Mouse (Mus musculus) adrenal gland, postnatal 36 days (tissue): ENCODE measurements around the gene Rabl3. TPM values are rescaled to one million over a fixed set of nuclear protein-coding genes. Genes with fewer than 3 reads are reported as not detected.

ENCODE experiments used
- DNase-seq, 2 experiments: peaks; one replicate each; pipeline ENCODE4 v3.0.0; 2021; ENCODE audit warnings: mixed read lengths in 1 of 2
- long read RNA-seq, 2 experiments: library from polyadenylated mRNA; stranded (forward); transcript quantifications; one replicate each; pipeline ENCODE4 v2.0.0; 2021; ENCODE audit warnings: borderline sequencing depth in 2 of 2
- total RNA-seq, 2 experiments: library from RNA; stranded (reverse); gene quantifications; 2 replicates each; pipeline ENCODE4 v1.2.3; 2021

Rabl3 gene
- 1 to 10 TPM; 8.4 to 9.3 TPM for total RNA-seq
- long read RNA-seq, experiment 1, partial matches to known transcripts, result 0 of 3 reads
- long read RNA-seq, experiment 1, other reads (novel, unspliced or antisense), result 0 of 3 reads
- long read RNA-seq, experiment 2, partial matches to known transcripts, result 0 of 2 reads
- long read RNA-seq, experiment 2, other reads (novel, unspliced or antisense), result 1 of 2 reads

DNA sequence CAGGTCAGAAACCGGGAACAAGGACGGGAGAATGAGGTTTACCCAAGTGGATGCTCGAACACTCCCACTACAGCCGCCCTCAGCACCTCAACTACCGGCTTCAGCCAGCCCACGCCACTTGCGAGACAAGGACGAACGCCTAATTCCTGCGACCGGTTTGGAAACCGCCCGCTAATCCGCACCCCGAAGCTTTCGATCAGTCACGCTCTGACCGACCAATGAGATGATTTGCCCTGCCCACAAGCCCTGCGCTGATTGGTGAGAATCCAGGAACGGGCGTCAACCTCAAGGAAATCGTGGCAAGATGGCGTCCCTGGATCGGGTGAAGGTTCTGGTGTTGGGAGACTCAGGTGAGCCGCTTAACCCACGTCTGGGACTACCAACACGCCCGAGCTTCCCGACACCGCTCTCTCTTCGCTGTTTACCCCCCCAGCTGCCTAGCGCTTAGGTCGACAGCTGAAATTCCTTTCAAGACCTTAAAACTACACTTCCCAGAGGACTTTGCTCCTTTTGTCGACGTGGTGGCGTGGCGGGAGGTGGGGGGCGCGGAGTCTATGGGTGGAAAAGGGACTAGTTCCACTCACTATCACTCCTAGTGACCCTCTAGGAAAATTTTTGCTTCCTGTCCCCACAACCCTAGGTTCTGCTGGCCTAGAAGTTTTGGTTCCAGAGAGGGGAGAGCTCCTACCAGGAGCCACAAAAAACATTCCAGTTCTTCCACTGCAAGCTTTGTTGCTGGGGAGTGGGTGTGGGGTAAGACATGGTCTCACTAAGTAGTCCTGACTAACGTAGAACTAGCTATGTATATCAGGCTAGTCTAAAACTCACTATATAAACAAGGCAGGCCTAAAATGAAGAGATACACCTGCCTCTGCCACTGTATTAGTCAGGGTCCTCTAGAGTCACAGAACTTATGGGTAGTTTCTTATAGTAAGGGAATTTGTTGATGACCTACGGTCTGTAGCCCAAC lies at the start of gene Rabl3, which contains the start of gene Gtf2e1:
Rabl3 (plus strand) TSS at position 275 of the 970 bp plus-strand sequence.
Gtf2e1 (minus strand) TSS at position 179 of the 970 bp plus-strand sequence.
- DNase-seq, result peak; percentile 96 to 97

DNA sequence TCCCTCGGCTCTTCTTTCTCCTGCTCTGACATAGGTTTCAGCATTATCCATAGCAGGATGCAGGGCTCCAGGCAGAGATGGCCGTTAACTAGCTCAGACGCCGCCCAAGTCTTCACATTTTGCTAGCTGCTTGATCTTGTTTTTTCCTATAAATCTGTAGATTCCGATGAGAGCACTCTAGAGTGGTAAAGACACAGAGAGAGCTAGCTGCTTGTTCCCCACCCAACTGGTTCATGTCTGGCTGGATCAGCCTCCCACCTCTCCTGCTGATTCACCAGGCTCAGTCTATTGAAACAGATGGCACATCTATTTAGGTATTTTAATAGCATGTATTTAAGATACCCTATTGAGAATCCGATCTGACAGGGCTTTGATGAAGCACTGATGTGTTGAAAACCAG lies 44.7 kb upstream of the Rabl3 start:
- no peak for DNase-seq

DNA sequence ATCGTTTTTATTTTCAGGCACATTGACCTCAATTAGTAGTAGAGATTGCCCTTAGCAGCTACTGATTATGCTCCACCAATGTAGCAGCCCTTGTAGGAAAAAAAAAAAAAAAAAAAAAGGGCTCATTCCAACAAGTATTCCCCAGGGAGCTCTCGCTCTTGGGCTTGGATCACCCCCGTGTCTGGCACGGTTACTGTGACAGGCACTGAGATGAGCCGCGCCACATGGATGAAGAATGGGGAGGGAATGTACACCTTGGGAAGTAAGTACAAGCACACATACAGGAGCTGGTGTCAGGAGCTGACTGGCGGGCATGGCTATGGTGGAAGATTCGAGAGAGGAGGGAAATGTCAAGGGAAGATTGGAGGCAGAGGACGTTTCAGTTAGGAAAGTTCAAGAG lies 41.1 kb upstream of the Rabl3 start:
- no peak for DNase-seq

DNA sequence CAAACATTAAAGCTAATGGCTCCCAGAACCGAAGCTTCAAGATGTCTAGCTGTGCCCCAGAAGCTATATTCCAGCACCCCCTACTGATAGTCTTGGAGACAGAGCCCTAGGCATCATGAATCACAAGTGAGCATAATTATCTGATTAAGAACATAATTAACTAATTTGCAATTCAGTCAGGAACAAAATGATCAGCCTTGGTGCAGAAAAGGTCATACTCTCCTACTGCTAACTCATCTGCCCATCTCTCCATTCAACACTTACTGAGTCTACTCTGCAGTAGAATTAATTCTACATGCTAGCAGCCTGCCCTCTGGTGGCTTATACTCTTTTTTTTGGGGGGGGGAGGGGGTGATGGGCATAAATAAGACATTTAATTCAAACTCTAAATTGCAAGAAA lies 35.2 kb upstream of the Rabl3 start:
- peak in 1 of 2 experiments; percentile 6 for DNase-seq

DNA sequence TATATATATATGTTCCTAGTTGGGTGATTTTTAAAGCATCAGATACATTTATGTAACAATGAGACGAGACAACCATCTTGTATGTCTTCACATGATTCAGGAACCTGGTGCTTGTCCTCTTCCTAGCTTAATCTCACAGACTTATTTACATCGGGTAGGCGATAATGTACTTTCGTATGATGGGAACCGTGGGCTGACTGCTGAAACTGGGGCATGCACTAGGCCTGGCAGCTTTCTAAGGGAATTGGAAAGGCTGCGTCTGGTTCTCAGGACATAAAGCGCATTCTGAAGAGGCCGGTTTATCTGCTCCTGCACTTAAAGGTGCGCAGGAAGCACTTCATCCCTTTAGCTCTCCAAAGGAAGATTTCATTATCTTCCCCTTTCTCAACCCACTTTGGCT lies 32.9 kb upstream of the Rabl3 start:
- DNase-seq, result no peak

DNA sequence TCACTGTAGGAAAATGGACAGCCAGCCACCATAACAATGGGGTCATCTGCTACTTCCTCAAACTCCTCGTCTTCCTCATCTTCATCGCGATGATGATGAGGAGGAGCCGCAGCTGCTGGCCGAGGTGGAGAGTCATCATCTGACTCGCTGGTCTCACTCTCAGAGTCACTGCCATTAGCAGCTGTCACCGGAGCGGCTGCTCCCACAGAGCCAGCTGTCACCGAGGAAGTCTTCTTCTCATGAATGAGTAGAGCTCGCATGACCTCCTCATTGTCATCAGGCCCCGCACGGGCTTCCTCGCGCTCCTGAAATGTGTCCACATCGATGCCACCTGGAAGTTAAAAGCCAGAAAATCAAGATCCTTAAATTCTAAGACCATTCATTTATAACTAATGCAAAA lies 28.2 kb upstream of the Rabl3 start:
- no peak for DNase-seq

DNA sequence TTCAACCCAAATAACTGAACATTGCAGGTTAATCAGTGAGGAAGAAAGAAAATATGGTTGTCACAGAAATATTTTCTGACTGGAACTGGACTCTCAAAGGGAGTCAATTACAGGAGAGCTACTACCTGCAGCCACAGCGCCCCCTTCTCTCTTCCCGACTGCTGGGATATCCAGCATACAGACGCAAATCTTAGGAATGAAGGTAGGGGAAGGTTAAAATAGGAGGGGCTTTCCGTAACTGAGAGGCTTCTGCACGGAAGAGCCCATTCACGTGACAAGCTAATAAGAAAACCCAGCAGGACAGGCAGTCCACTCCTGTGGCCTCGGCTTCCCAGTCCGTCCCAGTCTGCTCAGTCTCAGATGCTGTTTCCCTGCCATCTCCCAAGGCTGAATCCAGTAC lies 25.0 kb upstream of the Rabl3 start:
- DNase-seq, result no peak

DNA sequence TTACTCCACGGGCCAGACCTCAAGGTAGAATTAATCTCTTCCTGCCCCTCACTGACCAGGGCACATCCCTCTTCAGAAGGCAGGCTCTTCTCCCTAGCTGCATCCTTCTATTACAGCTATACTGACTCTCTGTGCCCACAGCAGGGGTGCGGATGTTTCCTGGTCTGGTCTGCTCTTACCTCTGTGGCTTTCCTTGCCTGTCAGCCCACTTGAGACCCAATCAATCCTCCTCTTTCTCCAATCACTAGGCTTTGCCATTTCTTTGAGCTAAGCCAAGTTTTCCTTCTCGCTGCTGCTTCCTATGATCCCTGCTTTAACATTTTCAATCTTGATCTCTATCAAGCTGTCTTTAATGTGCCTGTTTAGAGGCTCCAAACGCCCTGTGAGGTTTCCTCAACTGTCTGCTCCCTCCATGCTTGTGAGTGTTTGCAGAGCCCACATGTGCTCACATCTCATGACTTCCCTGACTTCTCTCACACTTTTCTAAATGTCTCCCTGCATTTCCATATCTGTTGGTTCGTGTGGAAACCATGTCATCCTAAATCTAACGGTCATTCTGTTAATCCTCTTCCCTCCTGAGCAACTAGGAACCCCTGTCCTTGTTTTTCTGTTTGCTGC lies 23.2 kb upstream of the Rabl3 start:
- no peak for DNase-seq

DNA sequence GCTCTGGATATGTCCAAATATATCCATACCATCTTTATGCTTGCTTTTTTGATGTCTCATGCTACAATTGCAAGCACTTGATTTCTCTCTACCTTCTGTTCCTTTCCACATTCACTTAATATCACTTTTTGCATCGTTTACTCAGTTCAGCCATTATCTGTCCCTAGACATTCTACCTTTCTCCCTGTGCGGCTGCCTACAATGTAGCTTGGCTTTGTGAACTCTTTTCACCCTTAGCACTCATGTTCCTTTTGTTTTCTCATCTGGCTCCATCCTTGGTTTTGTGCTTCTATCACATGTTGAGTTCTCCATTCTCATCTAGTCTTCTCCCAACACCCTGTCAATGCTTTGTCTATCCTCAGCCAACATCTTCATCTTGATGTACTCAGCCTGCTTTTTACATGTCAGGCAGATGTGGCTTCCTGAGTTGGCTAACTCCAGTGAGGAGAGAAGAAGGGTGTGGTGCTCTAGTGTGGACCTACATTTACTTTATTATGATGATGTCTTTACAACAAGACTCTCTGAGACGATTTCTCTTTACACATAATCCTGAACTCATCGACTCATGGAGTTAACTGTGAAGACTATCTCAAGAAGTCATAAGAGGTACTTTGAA lies 22.0 kb upstream of the Rabl3 start:
- no peak for DNase-seq

DNA sequence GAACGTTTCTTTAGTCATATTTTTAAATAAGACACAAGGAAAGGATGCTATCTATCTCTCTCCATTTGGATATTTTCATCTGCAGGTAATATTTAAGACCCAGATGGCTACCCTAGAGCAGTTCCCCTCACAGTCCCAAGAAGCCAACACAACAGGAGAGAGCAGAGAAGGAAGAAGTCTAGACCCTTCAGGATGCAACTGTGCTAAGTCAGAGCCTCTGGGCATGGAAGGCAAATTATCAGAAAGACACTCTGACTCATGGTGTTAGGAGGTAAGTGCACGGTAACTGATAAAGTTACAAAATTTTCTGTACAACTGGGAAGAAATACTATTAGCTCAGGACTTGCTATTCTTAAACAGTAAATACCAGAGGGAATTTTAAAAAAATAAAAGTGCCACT lies 21.0 kb upstream of the Rabl3 start:
- DNase-seq, result no peak

DNA sequence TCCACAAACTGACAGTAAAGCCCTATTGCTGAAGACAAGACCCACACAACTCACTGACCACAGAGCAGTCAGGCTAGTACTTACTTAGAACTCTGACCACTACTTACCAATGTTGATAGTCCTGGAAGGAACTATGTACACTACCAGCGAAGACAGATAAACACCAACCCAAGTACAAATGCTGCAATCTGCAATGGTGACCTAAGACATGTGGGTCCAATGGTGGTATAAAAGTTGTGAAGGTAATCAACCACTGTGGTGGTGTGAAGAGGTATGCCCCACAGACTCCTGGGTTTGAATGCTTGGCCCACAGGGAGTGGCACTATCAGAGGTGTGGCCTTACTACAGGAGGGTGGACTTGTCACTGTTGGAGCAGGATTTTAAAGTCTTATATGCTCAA lies 20.0 kb upstream of the Rabl3 start:
- no peak for DNase-seq

DNA sequence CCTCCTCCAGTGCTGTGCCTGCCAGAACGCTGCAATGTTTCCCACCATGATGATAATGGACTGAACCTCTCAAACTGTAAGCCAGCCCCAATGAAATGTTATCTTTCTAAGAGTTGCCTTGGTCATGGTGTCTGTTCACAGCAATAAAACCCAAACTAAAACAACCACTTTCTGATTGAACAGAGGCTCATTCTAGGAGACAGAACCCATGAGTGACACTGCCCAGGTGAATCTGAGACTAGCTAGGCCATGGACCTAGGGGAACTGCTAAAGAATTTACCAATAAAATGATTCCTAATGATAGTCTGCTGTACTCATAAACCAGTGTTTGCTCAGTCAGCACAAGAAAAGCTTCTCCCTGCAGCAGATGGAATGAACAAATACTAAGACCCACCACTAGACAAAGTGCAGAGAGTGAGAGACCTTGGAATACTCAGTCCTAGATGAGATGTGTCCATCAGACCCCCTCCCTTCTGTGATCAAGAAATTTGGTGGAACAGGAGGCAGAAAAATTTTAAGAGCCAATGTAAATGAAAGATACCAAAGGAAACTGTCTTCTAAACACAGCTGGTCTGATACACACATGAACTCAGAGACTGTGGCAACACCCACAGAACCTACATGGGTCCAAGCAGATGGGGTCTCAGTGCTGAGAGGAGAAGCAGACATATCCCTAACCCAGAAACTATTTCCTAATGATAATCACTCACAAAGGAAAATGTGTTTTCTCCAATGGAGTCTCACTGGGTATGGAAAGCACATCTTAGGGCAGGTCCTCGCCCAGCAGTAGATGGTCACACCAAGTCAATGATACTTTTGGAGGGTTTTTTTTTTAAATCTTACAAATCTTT lies 19.3 kb upstream of the Rabl3 start:
- no peak for DNase-seq

DNA sequence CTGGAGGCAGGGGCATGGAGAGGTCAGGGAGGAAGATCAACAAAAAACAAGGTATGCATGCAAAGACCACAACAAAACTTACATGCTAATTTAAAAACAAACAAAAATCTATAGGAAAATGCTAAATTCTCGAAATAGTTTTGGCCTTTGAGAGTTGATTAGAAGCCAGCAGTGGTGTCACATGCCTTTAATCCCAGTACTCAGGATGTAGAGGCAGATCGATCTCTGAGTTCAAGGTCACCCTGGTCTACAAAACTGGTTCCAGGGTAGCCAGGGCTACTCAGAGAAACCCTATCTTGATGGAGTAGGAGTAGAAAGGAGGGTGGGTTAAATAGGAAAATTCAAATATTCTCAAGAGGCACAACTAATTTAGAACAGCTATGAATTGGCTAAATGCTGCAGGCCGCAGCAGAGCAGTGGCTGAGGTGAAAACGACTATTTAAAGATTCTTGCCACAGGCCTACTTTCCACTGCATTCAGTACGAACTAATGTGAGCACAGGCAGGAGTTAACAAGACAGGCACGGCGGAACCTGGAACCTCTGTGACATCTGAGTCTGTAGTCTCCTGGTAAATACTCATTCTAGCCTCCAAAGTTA lies 17.5 kb upstream of the Rabl3 start:
- DNase-seq, result no peak

DNA sequence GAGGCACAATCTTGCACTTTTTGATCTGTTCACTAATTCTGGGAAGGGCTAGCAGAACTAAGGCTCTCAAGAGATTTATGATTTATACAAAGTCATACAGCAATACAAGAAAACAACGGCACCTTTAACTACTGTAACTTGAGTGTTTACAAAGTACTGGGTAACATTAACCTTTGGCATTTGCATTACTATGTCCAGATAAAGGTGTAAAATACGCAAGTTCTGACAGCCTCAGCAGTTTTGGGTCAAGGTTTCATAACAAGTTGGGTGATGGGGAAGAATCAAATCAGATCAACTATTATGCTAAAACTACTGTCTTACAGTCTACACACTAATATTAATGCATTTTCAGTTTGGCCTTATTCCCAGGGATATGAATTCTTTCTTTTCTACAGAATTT lies 14.6 kb upstream of the Rabl3 start:
- no peak for DNase-seq

DNA sequence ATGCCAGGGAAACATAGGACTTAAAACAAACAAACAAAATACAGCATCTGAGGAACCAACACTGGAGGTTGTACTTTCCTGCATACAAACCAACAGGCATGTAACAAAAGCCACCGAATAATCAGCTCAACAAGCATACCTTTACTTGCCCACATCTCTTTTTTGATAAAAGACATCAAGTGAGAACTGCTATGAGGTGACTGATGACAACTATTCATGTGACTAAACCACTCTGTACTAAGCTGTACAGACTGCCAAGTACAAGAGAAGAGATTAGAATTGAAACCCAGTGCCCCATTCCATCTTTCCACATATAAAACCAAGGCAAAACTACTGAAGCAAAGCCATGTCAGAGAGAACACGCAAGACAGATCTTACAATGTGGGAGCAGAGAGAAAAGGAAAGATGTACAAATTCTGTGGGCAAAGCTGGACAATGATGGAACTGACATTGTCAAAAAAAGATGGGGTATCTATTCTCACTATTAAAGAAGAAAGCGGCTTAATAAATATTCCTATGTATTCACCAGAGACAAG lies 12.9 kb upstream of the Rabl3 start:
- no peak for DNase-seq

DNA sequence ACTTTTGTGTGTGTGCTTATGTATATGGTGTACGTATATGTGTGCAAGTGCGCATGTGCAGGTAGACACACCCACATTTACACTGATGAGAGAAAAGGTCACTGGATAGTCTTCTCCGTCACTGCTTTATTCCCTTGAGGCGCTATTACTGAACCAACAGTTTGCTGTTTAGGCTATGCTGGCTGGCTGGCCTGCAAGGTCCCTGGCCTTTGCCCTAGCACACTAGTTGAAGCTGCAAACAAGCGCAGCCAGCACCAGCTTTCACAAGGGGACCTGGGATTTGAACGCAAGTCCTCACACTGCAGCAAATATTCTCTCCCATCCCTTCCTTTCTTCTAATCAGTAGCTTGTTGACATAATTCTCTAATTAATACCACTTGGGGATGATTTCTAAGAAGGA lies 9.5 kb upstream of the Rabl3 start:
- DNase-seq, result peak in 1 of 2 experiments; percentile 23

DNA sequence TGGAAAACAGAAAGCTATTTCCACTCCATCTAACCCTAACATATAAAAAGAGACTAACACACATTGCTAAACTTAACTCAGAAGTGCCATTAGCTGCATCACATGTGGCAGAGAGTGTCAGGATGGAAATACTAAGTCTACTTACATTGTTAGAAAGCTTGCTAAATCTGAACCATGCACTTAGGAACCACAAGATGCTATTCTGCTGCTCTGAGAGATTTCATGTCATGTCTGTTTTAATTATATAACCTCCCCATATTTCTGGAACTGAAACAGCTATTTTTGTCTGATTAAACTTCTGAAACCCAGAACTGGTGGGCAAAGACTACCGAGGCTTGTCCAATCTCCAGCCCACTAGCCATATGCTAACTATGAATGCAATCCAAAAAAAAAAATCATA lies 7.6 kb upstream of the Rabl3 start:
- DNase-seq, result no peak

DNA sequence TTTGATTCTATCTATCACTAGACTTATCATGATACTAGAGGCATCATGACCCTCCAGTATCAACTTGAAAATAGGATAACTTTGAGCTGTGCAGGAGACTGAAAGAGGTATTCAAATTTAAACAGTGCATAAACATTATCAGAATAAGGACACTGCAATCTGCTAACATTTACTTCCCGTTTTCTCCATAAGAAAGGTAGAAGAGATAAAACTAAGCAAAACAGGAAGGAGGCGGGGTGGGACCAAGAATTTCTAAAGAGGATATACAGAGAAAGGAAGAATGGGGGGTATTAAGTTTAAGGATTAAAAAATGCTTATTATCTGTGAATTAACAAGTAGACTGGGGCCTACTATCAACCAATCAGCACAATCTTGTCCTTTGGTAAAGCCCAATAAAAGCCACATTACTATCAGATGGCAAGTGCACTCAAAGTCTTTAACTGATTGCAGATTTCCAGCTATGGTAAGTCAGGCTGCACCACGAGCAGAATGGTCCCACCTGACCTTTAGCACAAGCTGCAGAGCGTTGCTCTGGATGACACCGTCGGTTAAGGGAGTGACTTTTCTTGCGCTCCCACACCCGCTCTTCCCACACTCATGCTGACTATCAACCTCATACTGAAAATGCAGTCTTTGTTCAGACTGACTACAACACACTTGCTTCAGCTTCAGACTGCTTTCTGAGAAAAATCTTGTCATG lies 6.2 kb upstream of the Rabl3 start:
- no peak for DNase-seq

DNA sequence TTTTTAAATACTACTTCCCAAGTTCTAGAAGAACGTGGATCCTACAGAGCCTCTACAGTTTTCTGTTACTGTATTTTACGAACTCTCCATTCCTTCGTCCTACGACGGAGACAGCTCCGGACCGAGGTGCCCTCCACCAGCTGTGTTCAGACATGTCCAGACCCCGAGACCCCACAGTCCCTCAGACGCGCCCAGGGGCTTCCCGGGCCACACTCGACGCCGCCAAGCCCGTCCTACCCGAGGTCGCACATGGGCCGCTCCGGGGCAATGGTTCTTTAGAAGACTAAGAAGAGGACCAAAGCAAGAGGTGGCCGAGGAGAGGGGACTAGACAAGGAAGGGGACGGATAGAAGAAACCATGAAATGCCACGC lies 460 bp upstream of the Rabl3 start:
- no peak for DNase-seq

DNA sequence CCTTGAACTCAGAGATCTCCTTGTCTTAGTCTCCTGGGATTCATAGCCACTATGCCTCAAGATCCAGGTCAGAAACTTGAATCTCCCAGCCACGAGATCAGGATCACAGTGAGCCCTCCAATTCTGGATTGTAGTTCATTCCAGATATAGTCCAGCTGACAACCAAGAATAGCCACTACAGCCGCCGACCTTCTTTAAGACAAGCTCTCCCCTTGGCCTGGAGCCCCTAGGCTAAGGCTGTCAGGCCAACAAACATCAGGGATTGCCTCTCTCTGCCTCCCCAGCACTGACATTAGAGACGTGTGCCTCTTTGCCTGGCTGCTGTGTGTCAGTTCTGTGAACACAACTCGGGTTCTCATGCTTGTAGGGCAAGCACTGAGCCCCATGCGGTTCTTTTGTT lies 1.1 kb downstream of the Rabl3 start:
- DNase-seq, result no peak
